Mouse (Mus musculus) heart, postnatal 0 days (tissue): Measurements from ENCODE around the gene Akap8l. TPM values are rescaled to one million over a fixed set of nuclear protein-coding genes. Genes with fewer than 3 reads are reported as not detected.

Experiments used
- ATAC-seq: fragments of 200-750 bp; cut with Nextera tagmentation; 2 replicates; pipeline ENCODE4 v1.8.0; 2017; ENCODE audit warnings: low read depth, moderate number of reproducible peaks, moderate library complexity; ENCODE audit not compliant: insufficient read depth
- DNase-seq: peaks from one replicate; pipeline ENCODE4 v3.0.0-alpha.2; 2016; ENCODE audit warnings: low spot score
- H3K27ac ChIP-seq: fragments of 300-500 bp; sonication (generic); 2 replicates; pipeline ENCODE4 v1.5.1; 2014; ENCODE audit warnings: low read depth, mild to moderate bottlenecking
- H3K27me3 ChIP-seq: fragments of 300-500 bp; sonication (generic); 2 replicates; pipeline ENCODE4 v1.6.1; 2014; ENCODE audit warnings: low read length, mixed read lengths; ENCODE audit not compliant: control insufficient read depth, insufficient read depth
- H3K36me3 ChIP-seq: fragments of 300-500 bp; sonication (generic); replicated peaks from 2 replicates; pipeline ENCODE4 v1.6.1; 2014; ENCODE audit warnings: low read length, mixed read lengths; ENCODE audit not compliant: control insufficient read depth, insufficient read depth
- H3K4me1 ChIP-seq: fragments of 300-500 bp; sonication (generic); 2 replicates; pipeline ENCODE4 v1.6.1; 2014; ENCODE audit warnings: antibody characterized with exemption; ENCODE audit not compliant: control insufficient read depth, insufficient read depth
- H3K4me2 ChIP-seq: fragments of 300-500 bp; sonication (generic); 2 replicates; pipeline ENCODE4 v1.6.1; 2014; ENCODE audit warnings: low read depth, mild to moderate bottlenecking, low read length, moderate library complexity
- H3K4me3 ChIP-seq: fragments of 300-500 bp; sonication (generic); 2 replicates; pipeline ENCODE4 v1.5.1; 2014; ENCODE audit warnings: low read depth, low read length
- H3K9ac ChIP-seq: fragments of 300-500 bp; sonication (generic); replicated peaks from 2 replicates; pipeline ENCODE4 v1.6.1; 2014; ENCODE audit warnings: low read depth, low read length, mixed read lengths
- H3K9me3 ChIP-seq: fragments of 300-500 bp; sonication (generic); replicated peaks from 2 replicates; pipeline ENCODE4 v1.6.1; 2016; ENCODE audit warnings: low read length; ENCODE audit not compliant: control insufficient read depth
- CTCF ChIP-seq: IDR thresholded peaks from 2 replicates; pipeline ENCODE4 v1.5.1; 2016; ENCODE audit warnings: antibody characterized with exemption, control low read depth, low read depth
- EP300 ChIP-seq: IDR thresholded peaks from 2 replicates; pipeline ENCODE4 v1.6.1; 2016; ENCODE audit warnings: antibody characterized with exemption, low read depth
- WGBS: fragments of 180-500 bp; shearing (Covaris S2); extraction: QIAGEN DNeasy Blood & Tissue Kit; methylation state at CpG from one replicate; pipeline ENCODE4 v1.1.7; 2014; 5-methylcytosine and 5-hydroxymethylcytosine counted together
- polyA plus RNA-seq: library from polyadenylated mRNA; unstranded; fragments of >200 nt; fragmentation: Nextera tagmentation; extraction: Ambion mirVana; gene quantifications from 2 replicates; pipeline ENCODE4 v1.2.1, GENCODE M21; 2015
- total RNA-seq: library from RNA; depleted of rRNA; stranded (reverse); fragments of >200 nt; gene quantifications from 2 replicates; pipeline ENCODE4 v1.2.3, GENCODE M21; 2014; ENCODE audit warnings: low replicate concordance

Gene Akap8l
- total and polyA plus RNA-seq, 2 experiments from 2014 or later: 66.4 to 80.6 TPM

GRCm38 (mm10) chr17:32348406-32348805 lies 2.0 kb downstream of the Akap8l start:
- TF ChIP-seq CTCF (no peak), EP300 (no peak)
- Histone ChIP-seq H3K4me3 (peak overlapping the region; percentile 71; the same call in 1 of the 2 replicates), H3K27ac (no peak overlapping the region), H3K27me3 (no peaks in the 10 kb centered on the region), H3K9ac (peak overlapping the region; percentile 31; the same call in 1 of the 2 replicates), H3K4me1 (0 out of 2 replicates have a peak, but pooled peaks cover 10% of the 10 kb centered on the region), H3K4me2 (peak overlapping the region; percentile 80), H3K36me3 (peaks cover 14% of the 10 kb centered on the region; the same call in 1 of the 2 replicates), H3K9me3 (no peaks in the 10 kb centered on the region)
- DNase-seq (no peak), ATAC-seq (no peak)
- WGBS: 90% methylated on average over 2 of the region's 2 CpGs

- Histone ChIP-seq H3K27ac (no peak overlapping the region), H3K4me2 (no peak overlapping the region), H3K4me3 (no peak overlapping the region), H3K36me3 (peaks cover 59% of the 10 kb centered on the region), H3K9ac (no peak overlapping the region), H3K4me1 (no peaks in the 10 kb centered on the region), H3K9me3 (no peaks in the 10 kb centered on the region), H3K27me3 (no peaks in the 10 kb centered on the region)
- no peak for DNase-seq
- TF ChIP-seq EP300 (no peak), CTCF (no peak)
- WGBS: 100% methylated on average over 1 of the region's 1 CpGs
- no peak for ATAC-seq
Measured at GRCm38 (mm10) chr17:32341102-32341501, 9.3 kb downstream of the Akap8l start.

- no peaks in the 10 kb centered on the region for H3K9me3 ChIP-seq
- no peak overlapping the region for H3K27ac ChIP-seq
- ATAC-seq (no peak), DNase-seq (no peak)
- H3K4me1 ChIP-seq: no peaks in the 10 kb centered on the region
- H3K36me3 ChIP-seq: peaks cover 69% of the 10 kb centered on the region
- TF ChIP-seq CTCF (no peak), EP300 (no peak)
- no peaks in the 10 kb centered on the region for H3K27me3 ChIP-seq
- H3K4me3 ChIP-seq: no peak overlapping the region
- WGBS: 51% methylated on average over 1 of the region's 1 CpGs
- H3K9ac ChIP-seq: no peak overlapping the region
- H3K4me2 ChIP-seq: no peak overlapping the region
Measured at GRCm38 (mm10) chr17:32340110-32340509, 10.3 kb downstream of the Akap8l start.

DNA sequence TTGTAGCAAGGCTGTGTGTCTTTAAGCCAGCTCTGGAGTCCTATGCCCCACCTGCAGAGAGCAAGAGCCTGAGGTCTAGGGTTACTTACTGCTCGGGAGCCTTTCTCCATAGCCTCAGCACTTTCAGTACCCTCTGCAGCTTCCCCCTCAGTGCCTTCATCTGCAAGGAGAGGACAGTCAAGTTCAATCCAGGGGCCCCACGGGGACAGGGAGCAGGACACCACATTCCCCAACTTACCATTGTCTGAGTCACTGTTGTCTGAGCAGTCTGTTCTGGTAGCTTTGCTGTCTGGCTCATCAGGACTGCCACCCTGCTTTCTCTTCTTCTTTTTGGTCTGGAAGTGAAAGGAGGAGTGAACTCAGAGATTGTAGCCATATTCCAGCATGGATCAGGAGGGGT lies 14.5 kb downstream of the Akap8l start:
- Histone ChIP-seq H3K4me1 (no peaks in the 10 kb centered on the region), H3K4me2 (no peak overlapping the region), H3K9me3 (no peaks in the 10 kb centered on the region), H3K36me3 (peaks cover 83% of the 10 kb centered on the region), H3K9ac (no peak overlapping the region), H3K27ac (no peak overlapping the region), H3K27me3 (no peaks in the 10 kb centered on the region), H3K4me3 (no peak overlapping the region)
- WGBS: 80% methylated on average over 2 of the region's 2 CpGs
- DNase-seq (no peak), ATAC-seq (no peak)
- no peak for TF ChIP-seq CTCF
- no peak for TF ChIP-seq EP300

GRCm38 (mm10) chr17:32334921-32335320 lies 15.5 kb downstream of the Akap8l start:
- H3K36me3 ChIP-seq: peaks cover 88% of the 10 kb centered on the region
- no peak for ATAC-seq
- 91% methylated on average over 12 of the region's 12 CpGs for WGBS

GRCm38 (mm10) chr17:32333675-32334303 lies 16.6 kb downstream of the Akap8l start:
- Histone ChIP-seq H3K9me3 (no peaks in the 10 kb centered on the region), H3K9ac (no peak overlapping the region)
- TF ChIP-seq EP300 (no peak), CTCF (no peak)

More at GRCm38 (mm10) chr17:32334921-32335320, 15.5 kb downstream of the Akap8l start:
- Histone ChIP-seq H3K27me3 (no peaks in the 10 kb centered on the region), H3K4me1 (no peaks in the 10 kb centered on the region), H3K9me3 (no peaks in the 10 kb centered on the region), H3K27ac (no peak overlapping the region), H3K4me3 (no peak overlapping the region), H3K4me2 (no peak overlapping the region), H3K9ac (no peak overlapping the region)
- TF ChIP-seq EP300: no peak
- TF ChIP-seq CTCF: no peak
- DNase-seq: no peak

More at GRCm38 (mm10) chr17:32333675-32334303, 16.6 kb downstream of the Akap8l start:
- no peaks in the 10 kb centered on the region for H3K27me3 ChIP-seq
- H3K4me1 ChIP-seq: no peaks in the 10 kb centered on the region
- 66% methylated on average over 31 of the region's 31 CpGs for WGBS
- no peak overlapping the region for H3K27ac ChIP-seq
- H3K36me3 ChIP-seq: peaks cover 81% of the 10 kb centered on the region
- DNase-seq (no peak), ATAC-seq (peak; percentile 30; the same call in 1 of the 2 replicates)
- H3K4me3 ChIP-seq: no peak overlapping the region
- no peak overlapping the region for H3K4me2 ChIP-seq
